Mouse (Mus musculus) liver, adult 2 months (tissue): ENCODE data around the gene Tent5b.

Experiments used
- CTCF ChIP-seq: fragments of 200-500 bp; IDR thresholded peaks from 2 replicates; pipeline ENCODE4 v1.5.1; 2011; ENCODE audit warnings: low read depth, low read length, control low read depth
- POLR2A ChIP-seq: fragments of 200-500 bp; IDR thresholded peaks from 2 replicates; pipeline ENCODE4 v1.6.1; 2011; ENCODE audit warnings: low read length, control low read depth; ENCODE audit not compliant: insufficient read depth; ENCODE audit errors: extremely low read depth

GRCm38 (mm10) chr4:133536081-133536480 is 56.1 kb downstream of the Tent5b start:
- no peak for TF ChIP-seq CTCF
- no peak for TF ChIP-seq POLR2A
